Mouse (Mus musculus): ENCODE measurements around the gene Mbtps2. TPM values are rescaled to one million over a fixed set of nuclear protein-coding genes. Genes with fewer than 3 reads are reported as not detected.

The Mbtps2 gene
- polyA plus RNA-seq (2012; ENCODE audit: insufficient read depth, insufficient read length, missing spikeins), result 5.0 and 6.3 TPM in 2 replicates

GRCm38 (mm10) chrX:157598186-157598996, at the start of gene Mbtps2:
Gene Mbtps2 (minus strand): TSS chrX:157598715.
- H3K4me1 ChIP-seq (ENCODE audit: control insufficient read depth, insufficient read depth, insufficient read length, low read length), result no peaks in the 10 kb centered on the region; the same call in 1 of the 2 replicates
- H3K27ac ChIP-seq (replicated peaks; ENCODE audit: low read depth, low read length), result peak within 1 kb of the TSS; percentile 95
- peak within 1 kb of the TSS; percentile 99 for H3K4me3 ChIP-seq (ENCODE audit: insufficient read depth, low read depth, low read length)

- Histone ChIP-seq H3K27ac (replicated peaks; ENCODE audit: low read depth, low read length) (no peak overlapping the region), H3K4me1 (ENCODE audit: control insufficient read depth, insufficient read depth, insufficient read length, low read length) (no peaks in the 10 kb centered on the region), H3K4me3 (ENCODE audit: insufficient read depth, low read depth, low read length) (no peak overlapping the region)
These were observed 47.9 kb upstream of the Mbtps2 start for GRCm38 (mm10) chrX:157646399-157646798.

- H3K4me3 ChIP-seq (ENCODE audit: insufficient read depth, low read depth, low read length), result no peak overlapping the region
- H3K4me1 ChIP-seq (ENCODE audit: control insufficient read depth, insufficient read depth, insufficient read length, low read length), result no peaks in the 10 kb centered on the region
- no peak overlapping the region for H3K27ac ChIP-seq (replicated peaks; ENCODE audit: low read depth, low read length)
These were observed 46.2 kb upstream of the Mbtps2 start for GRCm38 (mm10) chrX:157644700-157645099.

GRCm38 (mm10) chrX:157644300-157644699, 45.8 kb upstream of the Mbtps2 start:
- Histone ChIP-seq H3K4me3 (ENCODE audit: insufficient read depth, low read depth, low read length) (no peak overlapping the region), H3K4me1 (ENCODE audit: control insufficient read depth, insufficient read depth, insufficient read length, low read length) (no peaks in the 10 kb centered on the region), H3K27ac (replicated peaks; ENCODE audit: low read depth, low read length) (no peak overlapping the region)

- no peaks in the 10 kb centered on the region for H3K4me1 ChIP-seq (ENCODE audit: control insufficient read depth, insufficient read depth, insufficient read length, low read length)
- no peak overlapping the region for H3K4me3 ChIP-seq (ENCODE audit: insufficient read depth, low read depth, low read length)
- no peak overlapping the region for H3K27ac ChIP-seq (replicated peaks; ENCODE audit: low read depth, low read length)
These were observed 44.3 kb upstream of the Mbtps2 start for GRCm38 (mm10) chrX:157642856-157643255.

- H3K27ac ChIP-seq (replicated peaks; ENCODE audit: low read depth, low read length), result no peak overlapping the region
- no peak overlapping the region for H3K4me3 ChIP-seq (ENCODE audit: insufficient read depth, low read depth, low read length)
- H3K4me1 ChIP-seq (ENCODE audit: control insufficient read depth, insufficient read depth, insufficient read length, low read length), result no peaks in the 10 kb centered on the region
These were observed 38.7 kb upstream of the Mbtps2 start for GRCm38 (mm10) chrX:157637253-157637652.

GRCm38 (mm10) chrX:157633676-157634414, 35.3 kb upstream of the Mbtps2 start:
- Histone ChIP-seq H3K4me3 (ENCODE audit: insufficient read depth, low read depth, low read length) (no peak overlapping the region), H3K27ac (replicated peaks; ENCODE audit: low read depth, low read length) (no peak overlapping the region), H3K4me1 (ENCODE audit: control insufficient read depth, insufficient read depth, insufficient read length, low read length) (no peaks in the 10 kb centered on the region)

- no peak overlapping the region for H3K4me3 ChIP-seq (ENCODE audit: insufficient read depth, low read depth, low read length)
- H3K4me1 ChIP-seq (ENCODE audit: control insufficient read depth, insufficient read depth, insufficient read length, low read length), result no peaks in the 10 kb centered on the region
- no peak overlapping the region for H3K27ac ChIP-seq (replicated peaks; ENCODE audit: low read depth, low read length)
These were observed 31.8 kb upstream of the Mbtps2 start for GRCm38 (mm10) chrX:157630341-157630740.

GRCm38 (mm10) chrX:157612894-157613293, 14.4 kb upstream of the Mbtps2 start:
- Histone ChIP-seq H3K27ac (replicated peaks; ENCODE audit: low read depth, low read length) (no peak overlapping the region), H3K4me1 (ENCODE audit: control insufficient read depth, insufficient read depth, insufficient read length, low read length) (no peaks in the 10 kb centered on the region), H3K4me3 (ENCODE audit: insufficient read depth, low read depth, low read length) (peak overlapping the region; percentile 25; the same call in 1 of the 2 replicates)

- 0 out of 2 replicates have a peak overlapping the region, but pooled peaks have one; percentile 4 for H3K27ac ChIP-seq (replicated peaks; ENCODE audit: low read depth, low read length)
These were observed 2.9 kb upstream of the Mbtps2 start for GRCm38 (mm10) chrX:157601450-157601849.

GRCm38 (mm10) chrX:157597585-157598185, 830 bp downstream of the Mbtps2 start:
- no peaks in the 10 kb centered on the region; the same call in 1 of the 2 replicates for H3K4me1 ChIP-seq (ENCODE audit: control insufficient read depth, insufficient read depth, insufficient read length, low read length)
- H3K27ac ChIP-seq (replicated peaks; ENCODE audit: low read depth, low read length), result peak overlapping the region; percentile 95
- H3K4me3 ChIP-seq (ENCODE audit: insufficient read depth, low read depth, low read length), result peak overlapping the region; percentile 99

More at GRCm38 (mm10) chrX:157601450-157601849, 2.9 kb upstream of the Mbtps2 start:
- H3K4me1 ChIP-seq (ENCODE audit: control insufficient read depth, insufficient read depth, insufficient read length, low read length), result no peaks in the 10 kb centered on the region; the same call in 1 of the 2 replicates
- no peak overlapping the region for H3K4me3 ChIP-seq (ENCODE audit: insufficient read depth, low read depth, low read length)

- peak overlapping the region; percentile 95; the same call in 1 of the 2 replicates for H3K27ac ChIP-seq (replicated peaks; ENCODE audit: low read depth, low read length)
- no peaks in the 10 kb centered on the region; the same call in 1 of the 2 replicates for H3K4me1 ChIP-seq (ENCODE audit: control insufficient read depth, insufficient read depth, insufficient read length, low read length)
- peak overlapping the region; percentile 15; the same call in 1 of the 2 replicates for H3K4me3 ChIP-seq (ENCODE audit: insufficient read depth, low read depth, low read length)
These were observed 1.7 kb downstream of the Mbtps2 start for GRCm38 (mm10) chrX:157596802-157597201.

GRCm38 (mm10) chrX:157595927-157596326, 2.6 kb downstream of the Mbtps2 start:
- no peaks in the 10 kb centered on the region; the same call in 1 of the 2 replicates for H3K4me1 ChIP-seq (ENCODE audit: control insufficient read depth, insufficient read depth, insufficient read length, low read length)
- H3K4me3 ChIP-seq (ENCODE audit: insufficient read depth, low read depth, low read length), result no peak overlapping the region
- H3K27ac ChIP-seq (replicated peaks; ENCODE audit: low read depth, low read length), result no peak overlapping the region

GRCm38 (mm10) chrX:157594606-157595005, 3.9 kb downstream of the Mbtps2 start:
- Histone ChIP-seq H3K4me3 (ENCODE audit: insufficient read depth, low read depth, low read length) (no peak overlapping the region), H3K4me1 (ENCODE audit: control insufficient read depth, insufficient read depth, insufficient read length, low read length) (no peaks in the 10 kb centered on the region; the same call in 1 of the 2 replicates), H3K27ac (replicated peaks; ENCODE audit: low read depth, low read length) (no peak overlapping the region)

GRCm38 (mm10) chrX:157587001-157587400, 11.5 kb downstream of the Mbtps2 start:
- no peak overlapping the region for H3K27ac ChIP-seq (replicated peaks; ENCODE audit: low read depth, low read length)
- H3K4me3 ChIP-seq (ENCODE audit: insufficient read depth, low read depth, low read length), result no peak overlapping the region
- no peaks in the 10 kb centered on the region for H3K4me1 ChIP-seq (ENCODE audit: control insufficient read depth, insufficient read depth, insufficient read length, low read length)

Measured in brown adipose tissue, adult 24 weeks (tissue).